Mouse (Mus musculus) limb, embryonic 13.5 days (tissue): Measurements from ENCODE around the gene Syngr3. TPM values are rescaled to one million over a fixed set of nuclear protein-coding genes. Genes with fewer than 3 reads are reported as not detected.
"Not testable (repeated sequence)": the region's sequence is repeated elsewhere in the genome, so short reads cannot be mapped to it uniquely, and the experiment has no call there.

Experiments used
- ATAC-seq: fragments of 200-750 bp; cut with Nextera tagmentation; 2 replicates; pipeline ENCODE4 v1.8.0; 2017; ENCODE audit warnings: low read depth, moderate number of reproducible peaks, moderate TSS enrichment; ENCODE audit not compliant: low FRiP score
- H3K27ac ChIP-seq: fragments of 300-500 bp; sonication (generic); 2 replicates; pipeline ENCODE4 v1.5.1; 2015; ENCODE audit warnings: inconsistent platforms, mild to moderate bottlenecking, moderate library complexity
- H3K27me3 ChIP-seq: fragments of 300-500 bp; sonication (generic); 2 replicates; pipeline ENCODE4 v1.6.1; 2015; ENCODE audit warnings: mild to moderate bottlenecking, inconsistent platforms
- H3K36me3 ChIP-seq: fragments of 300-500 bp; sonication (generic); 2 replicates; pipeline ENCODE4 v1.6.1; 2015; ENCODE audit warnings: inconsistent platforms, mild to moderate bottlenecking, moderate library complexity
- H3K4me1 ChIP-seq: fragments of 300-500 bp; sonication (generic); 2 replicates; pipeline ENCODE4 v1.6.1; 2015; ENCODE audit warnings: inconsistent platforms
- H3K4me2 ChIP-seq: fragments of 300-500 bp; sonication (generic); replicated peaks from 2 replicates; pipeline ENCODE4 v1.6.1; 2015; ENCODE audit warnings: inconsistent platforms, mild to moderate bottlenecking, moderate library complexity
- H3K4me3 ChIP-seq: fragments of 300-500 bp; sonication (generic); 2 replicates; pipeline ENCODE4 v1.5.1; 2015; ENCODE audit warnings: moderate library complexity, mild to moderate bottlenecking, inconsistent platforms
- H3K9ac ChIP-seq: fragments of 300-500 bp; sonication (generic); 2 replicates; pipeline ENCODE4 v1.6.1; 2015; ENCODE audit warnings: mild to moderate bottlenecking, inconsistent platforms
- H3K9me3 ChIP-seq: fragments of 300-500 bp; sonication (generic); 2 replicates; pipeline ENCODE4 v1.6.1; 2016; ENCODE audit warnings: inconsistent platforms
- WGBS: fragments of 180-500 bp; shearing (Covaris S2); methylation state at CpG from one replicate; pipeline ENCODE4 v1.1.7; 2015; 5-methylcytosine and 5-hydroxymethylcytosine counted together
- polyA plus RNA-seq: library from polyadenylated mRNA; unstranded; fragments of >200 nt; fragmentation: Nextera tagmentation; extraction: Ambion mirVana; gene quantifications from 2 replicates; pipeline ENCODE4 v1.2.1, GENCODE M21; 2015

Syngr3 gene
- polyA plus RNA-seq, 1 experiment from 2014 or later = 8.4 TPM

- Histone ChIP-seq H3K4me2 (peak overlapping the region; percentile 94), H3K27ac (peak overlapping the region; percentile 83), H3K4me3 (peak overlapping the region; percentile 97), H3K9ac (peak overlapping the region; percentile 98), H3K4me1 (peaks cover 42% of the 10 kb centered on the region), H3K9me3 (no peaks in the 10 kb centered on the region), H3K27me3 (no peaks in the 10 kb centered on the region), H3K36me3 (0 out of 2 replicates have a peak, but pooled peaks cover 8% of the 10 kb centered on the region)
- WGBS = 13% methylated on average over 8 of the region's 8 CpGs
- ATAC-seq = no peak
Observed at GRCm38 (mm10) chr17:24670246-24670844, 19.4 kb downstream of the Syngr3 start.

- Histone ChIP-seq H3K27me3 (no peaks in the 10 kb centered on the region), H3K9ac (peak within 1 kb of the TSS; percentile 98), H3K4me3 (peak within 1 kb of the TSS; percentile 97), H3K9me3 (no peaks in the 10 kb centered on the region), H3K27ac (peak within 1 kb of the TSS; percentile 83), H3K36me3 (0 out of 2 replicates have a peak, but pooled peaks cover 8% of the 10 kb centered on the region), H3K4me1 (peaks cover 40% of the 10 kb centered on the region), H3K4me2 (peak within 1 kb of the TSS; percentile 94)
- under 1% methylated on average over 74 of the region's 80 CpGs for WGBS
- peak; percentile 99 for ATAC-seq
Observed at GRCm38 (mm10) chr17:24669545-24670245, 20.1 kb downstream of the Syngr3 start, which contains the start of gene Zfp598. Gene Zfp598 (plus strand): TSS chr17:24669687.

- not testable (repeated sequence) for H3K27me3 ChIP-seq, ATAC-seq, H3K9me3 ChIP-seq, H3K36me3 ChIP-seq
- H3K9ac ChIP-seq = peak overlapping the region; percentile 98
- peaks cover 35% of the 10 kb centered on the region for H3K4me1 ChIP-seq
- H3K4me2 ChIP-seq = peak overlapping the region; percentile 94
- peak overlapping the region; percentile 97 for H3K4me3 ChIP-seq
- 12% methylated on average over 15 of the region's 15 CpGs for WGBS
- peak overlapping the region; percentile 67 for H3K27ac ChIP-seq
Observed at GRCm38 (mm10) chr17:24669214-24669544, 20.6 kb downstream of the Syngr3 start.

- H3K27ac ChIP-seq = no peak overlapping the region
- H3K9ac ChIP-seq = no peak overlapping the region
- no peak overlapping the region for H3K4me3 ChIP-seq
- no peaks in the 10 kb centered on the region for H3K9me3 ChIP-seq
- ATAC-seq = no peak
- no peaks in the 10 kb centered on the region for H3K27me3 ChIP-seq
- H3K4me2 ChIP-seq = no peak overlapping the region
- no peaks in the 10 kb centered on the region for H3K36me3 ChIP-seq
- peaks cover 30% of the 10 kb centered on the region for H3K4me1 ChIP-seq
- 23% methylated on average over 6 of the region's 6 CpGs for WGBS
Observed at GRCm38 (mm10) chr17:24667416-24667815, 22.3 kb downstream of the Syngr3 start.

GRCm38 (mm10) chr17:24667011-24667410 lies 22.7 kb downstream of the Syngr3 start:
- not testable (repeated sequence) for H3K36me3 ChIP-seq, H3K4me3 ChIP-seq, H3K4me2 ChIP-seq, H3K9ac ChIP-seq, H3K27me3 ChIP-seq, H3K27ac ChIP-seq, ATAC-seq, H3K9me3 ChIP-seq
- H3K4me1 ChIP-seq = peaks cover 26% of the 10 kb centered on the region
- 66% methylated on average over 7 of the region's 7 CpGs for WGBS

GRCm38 (mm10) chr17:24658017-24658758 lies 31.6 kb downstream of the Syngr3 start, which contains the start of gene Npw:
Gene Npw (minus strand): TSS chr17:24658457.
- Histone ChIP-seq H3K9me3 (no peaks in the 10 kb centered on the region), H3K36me3 (no peaks in the 10 kb centered on the region), H3K4me2 (peak within 1 kb of the TSS; percentile 96), H3K4me3 (peak within 1 kb of the TSS; percentile 53), H3K4me1 (peaks cover 16% of the 10 kb centered on the region), H3K27me3 (peaks cover 50% of the 10 kb centered on the region), H3K27ac (no peak within 1 kb of the TSS), H3K9ac (peak within 1 kb of the TSS; percentile 73)
- peak; percentile 17 for ATAC-seq
- 2% methylated on average over 47 of the region's 47 CpGs for WGBS

GRCm38 (mm10) chr17:24654969-24655368 lies 34.8 kb downstream of the Syngr3 start:
- H3K4me1 ChIP-seq = peaks cover 22% of the 10 kb centered on the region
- no peaks in the 10 kb centered on the region for H3K36me3 ChIP-seq
- peaks cover 43% of the 10 kb centered on the region for H3K27me3 ChIP-seq
- WGBS = 70% methylated on average over 4 of the region's 4 CpGs
- H3K4me3 ChIP-seq = no peak overlapping the region
- ATAC-seq = no peak
- H3K4me2 ChIP-seq = no peak overlapping the region
- H3K9me3 ChIP-seq = no peaks in the 10 kb centered on the region
- no peak overlapping the region for H3K27ac ChIP-seq
- no peak overlapping the region for H3K9ac ChIP-seq

- Histone ChIP-seq H3K27me3 (peaks cover 34% of the 10 kb centered on the region), H3K4me3 (peak overlapping the region; percentile 38), H3K4me1 (peaks cover 27% of the 10 kb centered on the region), H3K4me2 (peak overlapping the region; percentile 67), H3K36me3 (no peaks in the 10 kb centered on the region), H3K9ac (peak overlapping the region; percentile 58), H3K9me3 (no peaks in the 10 kb centered on the region), H3K27ac (peak overlapping the region; percentile 44; the same call in 1 of the 2 replicates)
- 4% methylated on average over 19 of the region's 19 CpGs for WGBS
- ATAC-seq = peak; percentile 61
Observed at GRCm38 (mm10) chr17:24653967-24654710, 35.6 kb downstream of the Syngr3 start.

- WGBS = 61% methylated on average over 3 of the region's 3 CpGs
Observed at GRCm38 (mm10) chr17:24651835-24652234, 37.9 kb downstream of the Syngr3 start.

GRCm38 (mm10) chr17:24650766-24651165 lies 39.0 kb downstream of the Syngr3 start:
- Histone ChIP-seq H3K4me1 (peaks cover 35% of the 10 kb centered on the region), H3K27ac (0 out of 2 replicates have a peak overlapping the region, but pooled peaks have one; percentile 3), H3K4me2 (peak overlapping the region; percentile 86), H3K9me3 (no peaks in the 10 kb centered on the region), H3K4me3 (peak overlapping the region; percentile 80; the same call in 1 of the 2 replicates), H3K9ac (peak overlapping the region; percentile 90; the same call in 1 of the 2 replicates), H3K36me3 (peaks cover 17% of the 10 kb centered on the region), H3K27me3 (0 out of 2 replicates have a peak, but pooled peaks cover 3% of the 10 kb centered on the region)
- ATAC-seq = no peak
- 79% methylated on average over 4 of the region's 4 CpGs for WGBS

More at GRCm38 (mm10) chr17:24651835-24652234, 37.9 kb downstream of the Syngr3 start:
- no peaks in the 10 kb centered on the region for H3K9me3 ChIP-seq
- no peak overlapping the region for H3K9ac ChIP-seq
- no peak overlapping the region for H3K4me2 ChIP-seq
- H3K4me1 ChIP-seq = peaks cover 32% of the 10 kb centered on the region
- H3K36me3 ChIP-seq = peaks cover 6% of the 10 kb centered on the region
- no peak overlapping the region for H3K4me3 ChIP-seq
- H3K27ac ChIP-seq = no peak overlapping the region
- peaks cover 11% of the 10 kb centered on the region for H3K27me3 ChIP-seq
- no peak for ATAC-seq

- peaks cover 41% of the 10 kb centered on the region for H3K4me1 ChIP-seq
- H3K9ac ChIP-seq = peak within 1 kb of the TSS; percentile 90
- WGBS = 0% methylated on average over 37 of the region's 41 CpGs
- peak; percentile 83 for ATAC-seq
- peak within 1 kb of the TSS; percentile 67 for H3K27ac ChIP-seq
- no peaks in the 10 kb centered on the region for H3K9me3 ChIP-seq
- peaks cover 22% of the 10 kb centered on the region for H3K36me3 ChIP-seq
- H3K27me3 ChIP-seq = 0 out of 2 replicates have a peak, but pooled peaks cover 3% of the 10 kb centered on the region
- peak within 1 kb of the TSS; percentile 86 for H3K4me2 ChIP-seq
- peak within 1 kb of the TSS; percentile 80 for H3K4me3 ChIP-seq
Observed at GRCm38 (mm10) chr17:24650070-24650616, 39.6 kb downstream of the Syngr3 start, which contains the start of gene Slc9a3r2. Gene Slc9a3r2 (minus strand): TSS chr17:24650327.
